Mouse (Mus musculus) heart, embryonic 13.5 days (tissue): ENCODE data around the gene Adgra1. TPM values are rescaled to one million over a fixed set of nuclear protein-coding genes. Genes with fewer than 3 reads are reported as not detected.

Source experiments
- ATAC-seq: fragments of 200-750 bp; cut with Nextera tagmentation; 2 replicates; pipeline ENCODE4 v1.8.0; 2017; ENCODE audit warnings: moderate TSS enrichment; ENCODE audit not compliant: insufficient number of reproducible peaks, low FRiP score, low TSS enrichment; ENCODE audit errors: extremely low read depth
- H3K27ac ChIP-seq: fragments of 300-500 bp; sonication (generic); replicated peaks from 2 replicates; pipeline ENCODE4 v1.5.1; 2015; ENCODE audit warnings: moderate library complexity, mild to moderate bottlenecking, inconsistent platforms
- H3K27me3 ChIP-seq: fragments of 300-500 bp; sonication (generic); replicated peaks from 2 replicates; pipeline ENCODE4 v1.6.1; 2015; ENCODE audit warnings: mild to moderate bottlenecking, inconsistent platforms
- H3K36me3 ChIP-seq: fragments of 300-500 bp; sonication (generic); 2 replicates; pipeline ENCODE4 v1.6.1; 2015; ENCODE audit warnings: mild to moderate bottlenecking, inconsistent platforms
- H3K4me1 ChIP-seq: fragments of 300-500 bp; sonication (generic); 2 replicates; pipeline ENCODE4 v1.6.1; 2015; ENCODE audit warnings: inconsistent platforms
- H3K4me2 ChIP-seq: fragments of 300-500 bp; sonication (generic); 2 replicates; pipeline ENCODE4 v1.6.1; 2015; ENCODE audit warnings: inconsistent platforms, mild to moderate bottlenecking, moderate library complexity
- H3K4me3 ChIP-seq: fragments of 300-500 bp; sonication (generic); 2 replicates; pipeline ENCODE4 v1.5.1; 2015; ENCODE audit warnings: moderate library complexity, mild to moderate bottlenecking, inconsistent platforms
- H3K9ac ChIP-seq: fragments of 300-500 bp; sonication (generic); 2 replicates; pipeline ENCODE4 v1.6.1; 2015; ENCODE audit warnings: inconsistent platforms, mild to moderate bottlenecking, moderate library complexity
- H3K9me3 ChIP-seq: fragments of 300-500 bp; sonication (generic); 2 replicates; pipeline ENCODE4 v1.6.1; 2016; ENCODE audit warnings: inconsistent platforms
- WGBS: fragments of 180-500 bp; shearing (Covaris S2); methylation state at CpG from one replicate; pipeline ENCODE4 v1.1.7; 2015; ENCODE audit warnings: mixed read lengths; 5-methylcytosine and 5-hydroxymethylcytosine counted together
- polyA plus RNA-seq: library from polyadenylated mRNA; unstranded; fragments of >200 nt; fragmentation: Nextera tagmentation; extraction: Ambion mirVana; gene quantifications from 2 replicates; pipeline ENCODE4 v1.2.1, GENCODE M21; 2015

The Adgra1 gene
- polyA plus RNA-seq, 1 experiment from 2014 or later, result 0.13 TPM

- Histone ChIP-seq H3K4me1 (peaks cover 12% of the 10 kb centered on the region), H3K36me3 (no peaks in the 10 kb centered on the region), H3K4me2 (peak within 1 kb of the TSS; percentile 83), H3K27me3 (peaks cover 87% of the 10 kb centered on the region), H3K4me3 (peak within 1 kb of the TSS; percentile 54), H3K27ac (no peak within 1 kb of the TSS), H3K9ac (peak within 1 kb of the TSS; percentile 62), H3K9me3 (no peaks in the 10 kb centered on the region)
- no peak for ATAC-seq
- 1% methylated on average over 50 of the region's 50 CpGs for whole genome bisulfite sequencing
Observed at GRCm38 (mm10) chr7:139894655-139895557, 60.9 kb downstream of the Adgra1 start, which contains the start of gene Kndc1. Kndc1 (plus strand) TSS chr7:139894696.

GRCm38 (mm10) chr7:139896271-139896670, 62.3 kb downstream of the Adgra1 start:
- no peaks in the 10 kb centered on the region for H3K9me3 ChIP-seq
- no peaks in the 10 kb centered on the region for H3K36me3 ChIP-seq
- no peak overlapping the region for H3K4me2 ChIP-seq
- no peak for ATAC-seq
- peaks cover 12% of the 10 kb centered on the region for H3K4me1 ChIP-seq
- H3K4me3 ChIP-seq, result no peak overlapping the region
- no peak overlapping the region for H3K9ac ChIP-seq
- WGBS, result 78% methylated on average over 7 of the region's 7 CpGs
- peaks cover 85% of the 10 kb centered on the region for H3K27me3 ChIP-seq
- no peak overlapping the region for H3K27ac ChIP-seq

GRCm38 (mm10) chr7:139896796-139897195, 62.8 kb downstream of the Adgra1 start:
- H3K27ac ChIP-seq, result no peak overlapping the region
- H3K9me3 ChIP-seq, result no peaks in the 10 kb centered on the region
- peaks cover 12% of the 10 kb centered on the region for H3K4me1 ChIP-seq
- H3K36me3 ChIP-seq, result no peaks in the 10 kb centered on the region
- H3K4me3 ChIP-seq, result no peak overlapping the region
- H3K9ac ChIP-seq, result no peak overlapping the region
- no peak for ATAC-seq
- WGBS, result 72% methylated on average over 7 of the region's 7 CpGs
- H3K27me3 ChIP-seq, result peaks cover 89% of the 10 kb centered on the region
- H3K4me2 ChIP-seq, result no peak overlapping the region

- Histone ChIP-seq H3K9me3 (no peaks in the 10 kb centered on the region), H3K27ac (no peak overlapping the region), H3K27me3 (peaks cover 86% of the 10 kb centered on the region), H3K4me3 (no peak overlapping the region), H3K9ac (no peak overlapping the region), H3K36me3 (no peaks in the 10 kb centered on the region), H3K4me1 (peaks cover 8% of the 10 kb centered on the region), H3K4me2 (no peak overlapping the region)
- 66% methylated on average over 2 of the region's 2 CpGs for WGBS
- ATAC-seq, result no peak
Observed at GRCm38 (mm10) chr7:139898606-139899005, 64.6 kb downstream of the Adgra1 start.

GRCm38 (mm10) chr7:139899505-139899904, 65.5 kb downstream of the Adgra1 start:
- Histone ChIP-seq H3K4me2 (no peak overlapping the region), H3K4me1 (peaks cover 6% of the 10 kb centered on the region), H3K36me3 (no peaks in the 10 kb centered on the region), H3K9me3 (no peaks in the 10 kb centered on the region), H3K9ac (no peak overlapping the region), H3K27ac (no peak overlapping the region), H3K27me3 (peaks cover 86% of the 10 kb centered on the region), H3K4me3 (no peak overlapping the region)
- no peak for ATAC-seq
- 61% methylated on average over 7 of the region's 7 CpGs for WGBS

- Histone ChIP-seq H3K27ac (no peak overlapping the region), H3K9me3 (no peaks in the 10 kb centered on the region), H3K27me3 (peaks cover 86% of the 10 kb centered on the region), H3K4me1 (no peaks in the 10 kb centered on the region), H3K36me3 (no peaks in the 10 kb centered on the region), H3K9ac (no peak overlapping the region), H3K4me2 (no peak overlapping the region), H3K4me3 (no peak overlapping the region)
- no peak for ATAC-seq
- 84% methylated on average over 7 of the region's 7 CpGs for WGBS
Observed at GRCm38 (mm10) chr7:139900456-139900855, 66.5 kb downstream of the Adgra1 start.

GRCm38 (mm10) chr7:139900896-139901295, 66.9 kb downstream of the Adgra1 start:
- Histone ChIP-seq H3K4me2 (no peak overlapping the region), H3K36me3 (no peaks in the 10 kb centered on the region), H3K27me3 (peaks cover 86% of the 10 kb centered on the region), H3K4me3 (no peak overlapping the region), H3K27ac (no peak overlapping the region), H3K4me1 (no peaks in the 10 kb centered on the region), H3K9ac (no peak overlapping the region), H3K9me3 (no peaks in the 10 kb centered on the region)
- WGBS, result 72% methylated on average over 6 of the region's 6 CpGs
- ATAC-seq, result no peak

- 43% methylated on average over 1 of the region's 1 CpGs for WGBS
Observed at GRCm38 (mm10) chr7:139901981-139902380, 68.0 kb downstream of the Adgra1 start.

GRCm38 (mm10) chr7:139905261-139905660, 71.3 kb downstream of the Adgra1 start:
- Histone ChIP-seq H3K4me1 (no peaks in the 10 kb centered on the region; the same call in 1 of the 2 replicates), H3K36me3 (no peaks in the 10 kb centered on the region), H3K4me3 (no peak overlapping the region), H3K4me2 (peak overlapping the region; percentile 26), H3K9me3 (no peaks in the 10 kb centered on the region), H3K27ac (no peak overlapping the region), H3K27me3 (peaks cover 59% of the 10 kb centered on the region), H3K9ac (no peak overlapping the region)
- ATAC-seq, result no peak
- WGBS, result 23% methylated on average over 6 of the region's 6 CpGs

More at GRCm38 (mm10) chr7:139901981-139902380, 68.0 kb downstream of the Adgra1 start:
- Histone ChIP-seq H3K9ac (no peak overlapping the region), H3K9me3 (no peaks in the 10 kb centered on the region), H3K27me3 (peaks cover 85% of the 10 kb centered on the region), H3K27ac (no peak overlapping the region), H3K4me3 (no peak overlapping the region), H3K36me3 (no peaks in the 10 kb centered on the region), H3K4me1 (no peaks in the 10 kb centered on the region), H3K4me2 (no peak overlapping the region)
- ATAC-seq, result no peak

GRCm38 (mm10) chr7:139905661-139906060, 71.7 kb downstream of the Adgra1 start:
- H3K4me2 ChIP-seq, result peak overlapping the region; percentile 26
- H3K27me3 ChIP-seq, result peaks cover 59% of the 10 kb centered on the region
- H3K36me3 ChIP-seq, result no peaks in the 10 kb centered on the region
- H3K9me3 ChIP-seq, result no peaks in the 10 kb centered on the region
- no peaks in the 10 kb centered on the region; the same call in 1 of the 2 replicates for H3K4me1 ChIP-seq
- H3K9ac ChIP-seq, result no peak overlapping the region
- no peak overlapping the region for H3K27ac ChIP-seq
- no peak overlapping the region for H3K4me3 ChIP-seq
- ATAC-seq, result no peak
- WGBS, result 7% methylated on average over 6 of the region's 6 CpGs

GRCm38 (mm10) chr7:139908176-139908575, 74.2 kb downstream of the Adgra1 start:
- no peak for ATAC-seq
- Histone ChIP-seq H3K9ac (no peak overlapping the region), H3K4me3 (no peak overlapping the region), H3K4me1 (no peaks in the 10 kb centered on the region; the same call in 1 of the 2 replicates), H3K36me3 (no peaks in the 10 kb centered on the region), H3K4me2 (no peak overlapping the region), H3K27me3 (peaks cover 62% of the 10 kb centered on the region), H3K9me3 (no peaks in the 10 kb centered on the region), H3K27ac (no peak overlapping the region)
- 73% methylated on average over 5 of the region's 5 CpGs for WGBS

GRCm38 (mm10) chr7:139909469-139909868, 75.5 kb downstream of the Adgra1 start:
- Histone ChIP-seq H3K4me2 (no peak overlapping the region), H3K36me3 (no peaks in the 10 kb centered on the region), H3K9me3 (no peaks in the 10 kb centered on the region), H3K27me3 (peaks cover 63% of the 10 kb centered on the region), H3K9ac (no peak overlapping the region), H3K4me1 (peaks cover 7% of the 10 kb centered on the region; the same call in 1 of the 2 replicates), H3K27ac (no peak overlapping the region), H3K4me3 (no peak overlapping the region)
- no peak for ATAC-seq
- WGBS, result 41% methylated on average over 6 of the region's 6 CpGs
